Mouse (Mus musculus) cortical plate, adult 2 months (tissue): ENCODE measurements around the gene Rasgrp2.

Experiments used
- CTCF ChIP-seq: fragments of 200-500 bp; IDR thresholded peaks from 2 replicates; pipeline ENCODE4 v1.5.1; 2011; ENCODE audit warnings: mild to moderate bottlenecking, control low read depth, low read length; ENCODE audit not compliant: insufficient read depth; ENCODE audit errors: extremely low read depth
- POLR2A ChIP-seq: fragments of 200-500 bp; IDR thresholded peaks from 2 replicates; pipeline ENCODE4 v1.6.1; 2011; ENCODE audit warnings: mild to moderate bottlenecking, low read length, control low read depth; ENCODE audit not compliant: insufficient read depth; ENCODE audit errors: extremely low read depth

DNA sequence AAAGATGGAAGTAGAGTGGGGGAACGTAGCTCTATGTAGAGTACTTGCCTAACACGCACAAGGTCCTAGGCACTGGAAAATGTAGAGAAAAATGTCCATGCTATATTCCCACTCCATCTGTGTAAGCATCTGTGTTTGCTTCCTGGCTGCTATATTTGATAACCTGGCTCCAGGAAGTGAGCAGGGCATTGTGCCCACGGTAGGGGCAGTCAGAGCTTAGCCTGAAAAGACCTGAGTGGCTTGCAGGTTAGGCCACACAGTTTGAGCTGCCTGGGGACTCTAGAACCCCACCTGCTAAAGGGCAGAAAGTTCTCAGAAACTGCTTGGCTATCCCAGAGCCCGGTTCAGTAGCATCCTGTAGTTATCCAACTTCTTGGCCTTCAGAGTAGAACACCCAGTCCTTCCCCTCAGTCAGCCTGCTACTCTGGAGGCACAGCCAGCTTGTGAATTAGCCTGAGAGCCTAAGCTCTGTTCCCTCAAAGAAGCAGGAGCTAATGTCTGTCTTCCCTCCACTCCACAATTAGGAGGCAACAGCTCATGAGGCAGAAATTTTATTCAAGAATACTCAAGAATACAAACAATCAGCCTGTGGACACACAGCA lies 16.7 kb upstream of the Rasgrp2 start:
- TF ChIP-seq CTCF: no peak
- TF ChIP-seq POLR2A: no peak
